Mouse (Mus musculus): Measurements from ENCODE around the gene Cyp17a1. TPM values are rescaled to one million over a fixed set of nuclear protein-coding genes. Genes with fewer than 3 reads are reported as not detected.

Cyp17a1 gene
- polyA plus RNA-seq, 1 experiment from 2014 or later, result 0.09 TPM

GRCm38 (mm10) chr19:46701156-46701555, 28.2 kb upstream of the Cyp17a1 start:
- no peak for ATAC-seq (ENCODE audit: insufficient read depth, low FRiP score)
- Histone ChIP-seq H3K4me1 (ENCODE audit: control insufficient read depth, insufficient read depth, low read length) (0 out of 2 replicates have a peak, but pooled peaks cover 4% of the 10 kb centered on the region), H3K9ac (ENCODE audit: low read length) (no peak overlapping the region), H3K36me3 (ENCODE audit: control insufficient read depth, insufficient read depth, low read length) (no peaks in the 10 kb centered on the region), H3K27me3 (ENCODE audit: control insufficient read depth, insufficient read depth, low read length) (no peaks in the 10 kb centered on the region), H3K4me2 (ENCODE audit: low read depth, low read length) (no peak overlapping the region), H3K4me3 (replicated peaks; ENCODE audit: low read length) (no peak overlapping the region), H3K27ac (ENCODE audit: low read length) (no peak overlapping the region), H3K9me3 (replicated peaks; ENCODE audit: control insufficient read depth, low read length) (no peaks in the 10 kb centered on the region)
- 69% methylated on average over 9 of the region's 9 CpGs for WGBS

- H3K9ac ChIP-seq (ENCODE audit: low read length), result no peak overlapping the region
- no peaks in the 10 kb centered on the region for H3K36me3 ChIP-seq (ENCODE audit: control insufficient read depth, insufficient read depth, low read length)
- H3K27ac ChIP-seq (ENCODE audit: low read length), result no peak overlapping the region
- 0 out of 2 replicates have a peak, but pooled peaks cover 4% of the 10 kb centered on the region for H3K4me1 ChIP-seq (ENCODE audit: control insufficient read depth, insufficient read depth, low read length)
- no peak overlapping the region for H3K4me2 ChIP-seq (ENCODE audit: low read depth, low read length)
- no peaks in the 10 kb centered on the region for H3K9me3 ChIP-seq (replicated peaks; ENCODE audit: control insufficient read depth, low read length)
- H3K4me3 ChIP-seq (replicated peaks; ENCODE audit: low read length), result no peak overlapping the region
- WGBS, result 70% methylated on average over 10 of the region's 10 CpGs
- H3K27me3 ChIP-seq (ENCODE audit: control insufficient read depth, insufficient read depth, low read length), result no peaks in the 10 kb centered on the region
- peak; percentile 33; the same call in 1 of the 2 replicates for ATAC-seq (ENCODE audit: insufficient read depth, low FRiP score)
Observed at GRCm38 (mm10) chr19:46699011-46699481, 26.1 kb upstream of the Cyp17a1 start.

GRCm38 (mm10) chr19:46697840-46698517, 25.0 kb upstream of the Cyp17a1 start:
- 54% methylated on average over 19 of the region's 19 CpGs for WGBS
- Histone ChIP-seq H3K9me3 (replicated peaks; ENCODE audit: control insufficient read depth, low read length) (no peaks in the 10 kb centered on the region), H3K4me3 (replicated peaks; ENCODE audit: low read length) (no peak overlapping the region), H3K27ac (ENCODE audit: low read length) (no peak overlapping the region), H3K4me2 (ENCODE audit: low read depth, low read length) (no peak overlapping the region), H3K4me1 (ENCODE audit: control insufficient read depth, insufficient read depth, low read length) (0 out of 2 replicates have a peak, but pooled peaks cover 4% of the 10 kb centered on the region), H3K27me3 (ENCODE audit: control insufficient read depth, insufficient read depth, low read length) (no peaks in the 10 kb centered on the region), H3K9ac (ENCODE audit: low read length) (no peak overlapping the region), H3K36me3 (ENCODE audit: control insufficient read depth, insufficient read depth, low read length) (no peaks in the 10 kb centered on the region)
- ATAC-seq (ENCODE audit: insufficient read depth, low FRiP score), result no peak

- WGBS, result 92% methylated on average over 7 of the region's 7 CpGs
- no peaks in the 10 kb centered on the region for H3K9me3 ChIP-seq (replicated peaks; ENCODE audit: control insufficient read depth, low read length)
- no peak for ATAC-seq (ENCODE audit: insufficient read depth, low FRiP score)
- no peak overlapping the region for H3K4me3 ChIP-seq (replicated peaks; ENCODE audit: low read length)
- no peak overlapping the region for H3K4me2 ChIP-seq (ENCODE audit: low read depth, low read length)
- H3K27ac ChIP-seq (ENCODE audit: low read length), result no peak overlapping the region
- 0 out of 2 replicates have a peak, but pooled peaks cover 4% of the 10 kb centered on the region for H3K4me1 ChIP-seq (ENCODE audit: control insufficient read depth, insufficient read depth, low read length)
- H3K9ac ChIP-seq (ENCODE audit: low read length), result no peak overlapping the region
- no peaks in the 10 kb centered on the region for H3K27me3 ChIP-seq (ENCODE audit: control insufficient read depth, insufficient read depth, low read length)
- H3K36me3 ChIP-seq (ENCODE audit: control insufficient read depth, insufficient read depth, low read length), result no peaks in the 10 kb centered on the region
Observed at GRCm38 (mm10) chr19:46696943-46697342, 24.0 kb upstream of the Cyp17a1 start.

- H3K4me3 ChIP-seq (replicated peaks; ENCODE audit: low read length), result no peak overlapping the region
- H3K4me1 ChIP-seq (ENCODE audit: control insufficient read depth, insufficient read depth, low read length), result 0 out of 2 replicates have a peak, but pooled peaks cover 4% of the 10 kb centered on the region
- no peaks in the 10 kb centered on the region for H3K36me3 ChIP-seq (ENCODE audit: control insufficient read depth, insufficient read depth, low read length)
- no peak for ATAC-seq (ENCODE audit: insufficient read depth, low FRiP score)
- H3K4me2 ChIP-seq (ENCODE audit: low read depth, low read length), result no peak overlapping the region
- no peaks in the 10 kb centered on the region for H3K27me3 ChIP-seq (ENCODE audit: control insufficient read depth, insufficient read depth, low read length)
- no peaks in the 10 kb centered on the region for H3K9me3 ChIP-seq (replicated peaks; ENCODE audit: control insufficient read depth, low read length)
- H3K9ac ChIP-seq (ENCODE audit: low read length), result no peak overlapping the region
- H3K27ac ChIP-seq (ENCODE audit: low read length), result no peak overlapping the region
- WGBS, result 95% methylated on average over 8 of the region's 8 CpGs
Observed at GRCm38 (mm10) chr19:46696482-46696881, 23.5 kb upstream of the Cyp17a1 start.

GRCm38 (mm10) chr19:46693146-46693545, 20.2 kb upstream of the Cyp17a1 start:
- 89% methylated on average over 4 of the region's 4 CpGs for WGBS
- Histone ChIP-seq H3K4me2 (ENCODE audit: low read depth, low read length) (no peak overlapping the region), H3K27me3 (ENCODE audit: control insufficient read depth, insufficient read depth, low read length) (no peaks in the 10 kb centered on the region), H3K9ac (ENCODE audit: low read length) (no peak overlapping the region), H3K27ac (ENCODE audit: low read length) (peak overlapping the region; percentile 17; the same call in 1 of the 2 replicates), H3K4me3 (replicated peaks; ENCODE audit: low read length) (no peak overlapping the region), H3K36me3 (ENCODE audit: control insufficient read depth, insufficient read depth, low read length) (no peaks in the 10 kb centered on the region), H3K4me1 (ENCODE audit: control insufficient read depth, insufficient read depth, low read length) (no peaks in the 10 kb centered on the region), H3K9me3 (replicated peaks; ENCODE audit: control insufficient read depth, low read length) (no peaks in the 10 kb centered on the region)
- ATAC-seq (ENCODE audit: insufficient read depth, low FRiP score), result no peak

- Histone ChIP-seq H3K9me3 (replicated peaks; ENCODE audit: control insufficient read depth, low read length) (no peaks in the 10 kb centered on the region), H3K4me2 (ENCODE audit: low read depth, low read length) (no peak overlapping the region), H3K27me3 (ENCODE audit: control insufficient read depth, insufficient read depth, low read length) (no peaks in the 10 kb centered on the region), H3K27ac (ENCODE audit: low read length) (no peak overlapping the region), H3K36me3 (ENCODE audit: control insufficient read depth, insufficient read depth, low read length) (no peaks in the 10 kb centered on the region), H3K4me3 (replicated peaks; ENCODE audit: low read length) (no peak overlapping the region), H3K4me1 (ENCODE audit: control insufficient read depth, insufficient read depth, low read length) (no peaks in the 10 kb centered on the region), H3K9ac (ENCODE audit: low read length) (no peak overlapping the region)
- WGBS, result 64% methylated on average over 2 of the region's 2 CpGs
- ATAC-seq (ENCODE audit: insufficient read depth, low FRiP score), result no peak
Observed at GRCm38 (mm10) chr19:46691078-46691477, 18.1 kb upstream of the Cyp17a1 start.

GRCm38 (mm10) chr19:46690387-46690786, 17.4 kb upstream of the Cyp17a1 start:
- WGBS, result 73% methylated on average over 11 of the region's 11 CpGs
- Histone ChIP-seq H3K4me2 (ENCODE audit: low read depth, low read length) (peak overlapping the region; percentile 52), H3K9ac (ENCODE audit: low read length) (peak overlapping the region; percentile 85), H3K27ac (ENCODE audit: low read length) (peak overlapping the region; percentile 66; the same call in 1 of the 2 replicates), H3K4me1 (ENCODE audit: control insufficient read depth, insufficient read depth, low read length) (no peaks in the 10 kb centered on the region), H3K27me3 (ENCODE audit: control insufficient read depth, insufficient read depth, low read length) (no peaks in the 10 kb centered on the region), H3K36me3 (ENCODE audit: control insufficient read depth, insufficient read depth, low read length) (no peaks in the 10 kb centered on the region), H3K4me3 (replicated peaks; ENCODE audit: low read length) (peak overlapping the region; percentile 70), H3K9me3 (replicated peaks; ENCODE audit: control insufficient read depth, low read length) (no peaks in the 10 kb centered on the region)
- ATAC-seq (ENCODE audit: insufficient read depth, low FRiP score), result no peak

GRCm38 (mm10) chr19:46689460-46690372, 16.7 kb upstream of the Cyp17a1 start, which contains the start of gene Borcs7:
TSS of gene Borcs7 (plus strand) at chr19:46689906.
- WGBS, result 2% methylated on average over 44 of the region's 44 CpGs
- no peaks in the 10 kb centered on the region for H3K9me3 ChIP-seq (replicated peaks; ENCODE audit: control insufficient read depth, low read length)
- peak within 1 kb of the TSS; percentile 52 for H3K4me2 ChIP-seq (ENCODE audit: low read depth, low read length)
- no peaks in the 10 kb centered on the region for H3K36me3 ChIP-seq (ENCODE audit: control insufficient read depth, insufficient read depth, low read length)
- H3K4me3 ChIP-seq (replicated peaks; ENCODE audit: low read length), result peak within 1 kb of the TSS; percentile 70
- H3K9ac ChIP-seq (ENCODE audit: low read length), result peak within 1 kb of the TSS; percentile 85
- peak within 1 kb of the TSS; percentile 66 for H3K27ac ChIP-seq (ENCODE audit: low read length)
- H3K4me1 ChIP-seq (ENCODE audit: control insufficient read depth, insufficient read depth, low read length), result no peaks in the 10 kb centered on the region
- peak; percentile 96 for ATAC-seq (ENCODE audit: insufficient read depth, low FRiP score)
- no peaks in the 10 kb centered on the region for H3K27me3 ChIP-seq (ENCODE audit: control insufficient read depth, insufficient read depth, low read length)
